Mouse (Mus musculus) hindbrain, postnatal 0 days (tissue): ENCODE measurements at regions not wholly inside any gene's neighbourhood (a gene's known extent, or its start where the extent isn't known, plus 50 kb on each side); places are given as distances from the start of the nearest gene placed in this dataset.

Experiments
- ATAC-seq: fragments of 200-750 bp; cut with Nextera tagmentation; 2 replicates; pipeline ENCODE4 v1.8.0; 2017; ENCODE audit warnings: mild to moderate bottlenecking, moderate TSS enrichment, moderate library complexity
- DNase-seq: peaks from one replicate; pipeline ENCODE4 v3.0.0-alpha.2; 2015; ENCODE audit warnings: low spot score
- H3K27ac ChIP-seq: fragments of 300-500 bp; sonication (generic); 2 replicates; pipeline ENCODE4 v1.5.1; 2014; ENCODE audit warnings: mild to moderate bottlenecking
- H3K27me3 ChIP-seq: fragments of 300-500 bp; sonication (generic); 2 replicates; pipeline ENCODE4 v1.6.1; 2014; ENCODE audit warnings: low read length, mixed read lengths; ENCODE audit not compliant: insufficient read depth
- H3K36me3 ChIP-seq: fragments of 300-500 bp; sonication (generic); 2 replicates; pipeline ENCODE4 v1.6.1; 2014; ENCODE audit warnings: low read length, mixed read lengths; ENCODE audit not compliant: insufficient read depth
- H3K4me1 ChIP-seq: fragments of 300-500 bp; sonication (generic); 2 replicates; pipeline ENCODE4 v1.6.1; 2014; ENCODE audit warnings: antibody characterized with exemption, low read length, mixed read lengths; ENCODE audit not compliant: insufficient read depth
- H3K4me2 ChIP-seq: fragments of 300-500 bp; sonication (generic); 2 replicates; pipeline ENCODE4 v1.6.1; 2014; ENCODE audit warnings: low read depth, mild to moderate bottlenecking, low read length, moderate library complexity, mixed read lengths
- H3K4me3 ChIP-seq: fragments of 300-500 bp; sonication (generic); 2 replicates; pipeline ENCODE4 v1.5.1; 2014; ENCODE audit warnings: low read length
- H3K9ac ChIP-seq: fragments of 300-500 bp; sonication (generic); replicated peaks from 2 replicates; pipeline ENCODE4 v1.6.1; 2014; ENCODE audit warnings: mild to moderate bottlenecking, low read length, moderate library complexity, mixed read lengths
- H3K9me3 ChIP-seq: fragments of 300-500 bp; sonication (generic); 2 replicates; pipeline ENCODE4 v1.6.1; 2016; ENCODE audit warnings: low read length, mixed read lengths
- CTCF ChIP-seq: IDR thresholded peaks from 2 replicates; pipeline ENCODE4 v1.5.1; 2016; ENCODE audit warnings: antibody characterized with exemption, control low read depth, low read depth
- WGBS: fragments of 180-500 bp; shearing (Covaris S2); extraction: QIAGEN DNeasy Blood & Tissue Kit; methylation state at CpG from one replicate; pipeline ENCODE4 v1.1.7; 2014; 5-methylcytosine and 5-hydroxymethylcytosine counted together

GRCm38 (mm10) chr8:87173720-87174119 is 288.7 kb upstream of the N4bp1 start:
- Histone ChIP-seq H3K4me2 (no peak overlapping the region), H3K4me3 (no peak overlapping the region), H3K9me3 (no peaks in the 10 kb centered on the region), H3K9ac (no peak overlapping the region), H3K27ac (no peak overlapping the region), H3K4me1 (no peaks in the 10 kb centered on the region; the same call in 1 of the 2 replicates), H3K36me3 (no peaks in the 10 kb centered on the region), H3K27me3 (no peaks in the 10 kb centered on the region)
- DNase-seq (no peak), ATAC-seq (no peak)
- TF ChIP-seq CTCF: no peak

- Histone ChIP-seq H3K4me1 (no peaks in the 10 kb centered on the region), H3K27ac (no peak overlapping the region), H3K9ac (no peak overlapping the region), H3K9me3 (no peaks in the 10 kb centered on the region), H3K36me3 (no peaks in the 10 kb centered on the region), H3K4me2 (no peak overlapping the region), H3K27me3 (no peaks in the 10 kb centered on the region), H3K4me3 (no peak overlapping the region)
- DNase-seq: no peak
- TF ChIP-seq CTCF: no peak
- WGBS: 67% methylated on average over 1 of the region's 1 CpGs
- ATAC-seq: no peak
These were observed 281.7 kb upstream of the N4bp1 start for GRCm38 (mm10) chr8:87166771-87167170.

GRCm38 (mm10) chr8:87160416-87160815 is 275.4 kb upstream of the N4bp1 start:
- no peak for ATAC-seq
- Histone ChIP-seq H3K27me3 (no peaks in the 10 kb centered on the region), H3K9me3 (no peaks in the 10 kb centered on the region), H3K4me3 (no peak overlapping the region), H3K36me3 (no peaks in the 10 kb centered on the region), H3K9ac (no peak overlapping the region), H3K4me2 (no peak overlapping the region), H3K27ac (0 out of 2 replicates have a peak overlapping the region, but pooled peaks have one; percentile 7), H3K4me1 (peaks cover 10% of the 10 kb centered on the region)
- DNase-seq: peak; percentile 52
- WGBS: 43% methylated on average over 2 of the region's 2 CpGs
- TF ChIP-seq CTCF: no peak

- ATAC-seq: peak; percentile 61; the same call in 1 of the 2 replicates
These were observed 273.3 kb upstream of the N4bp1 start for GRCm38 (mm10) chr8:87158322-87158721.

GRCm38 (mm10) chr8:87155819-87156425 is 270.9 kb upstream of the N4bp1 start:
- Histone ChIP-seq H3K9ac (no peak overlapping the region), H3K27ac (no peak overlapping the region; the same call in 1 of the 2 replicates), H3K36me3 (no peaks in the 10 kb centered on the region), H3K9me3 (no peaks in the 10 kb centered on the region), H3K27me3 (no peaks in the 10 kb centered on the region), H3K4me1 (peaks cover 18% of the 10 kb centered on the region), H3K4me3 (no peak overlapping the region), H3K4me2 (no peak overlapping the region)
- 62% methylated on average over 10 of the region's 10 CpGs for WGBS
- peak; percentile 35 for DNase-seq
- peak; percentile 39 for ATAC-seq
- no peak for TF ChIP-seq CTCF

More at GRCm38 (mm10) chr8:87158322-87158721, 273.3 kb upstream of the N4bp1 start:
- H3K27ac ChIP-seq: no peak overlapping the region
- no peak overlapping the region for H3K4me2 ChIP-seq
- H3K27me3 ChIP-seq: no peaks in the 10 kb centered on the region
- H3K4me3 ChIP-seq: no peak overlapping the region
- H3K9me3 ChIP-seq: no peaks in the 10 kb centered on the region
- peak; percentile 54 for TF ChIP-seq CTCF
- DNase-seq: peak; percentile 71
- no peak overlapping the region for H3K9ac ChIP-seq
- H3K36me3 ChIP-seq: no peaks in the 10 kb centered on the region
- 30% methylated on average over 8 of the region's 8 CpGs for WGBS
- peaks cover 10% of the 10 kb centered on the region for H3K4me1 ChIP-seq

GRCm38 (mm10) chr8:87152068-87152915 is 267.2 kb upstream of the N4bp1 start:
- Histone ChIP-seq H3K27ac (no peak overlapping the region; the same call in 1 of the 2 replicates), H3K9me3 (no peaks in the 10 kb centered on the region), H3K4me2 (no peak overlapping the region), H3K27me3 (no peaks in the 10 kb centered on the region), H3K9ac (no peak overlapping the region), H3K4me3 (no peak overlapping the region), H3K36me3 (no peaks in the 10 kb centered on the region), H3K4me1 (peaks cover 8% of the 10 kb centered on the region; the same call in 1 of the 2 replicates)
- no peak for TF ChIP-seq CTCF
- DNase-seq: peak; percentile 47
- 22% methylated on average over 8 of the region's 8 CpGs for WGBS
- peak; percentile 48; the same call in 1 of the 2 replicates for ATAC-seq
